Mouse (Mus musculus): ENCODE results near the gene Trappc4.

GRCm38 (mm10) chr9:44412781-44413180 lies 5.4 kb upstream of the Trappc4 start:
- no peak for TF ChIP-seq CTCF (IDR thresholded peaks at IDR 0.05)
- no peak for TF ChIP-seq POLR2A (IDR thresholded peaks at IDR 0.05; ENCODE audit: insufficient read depth, low read depth, low read length)
